Mouse (Mus musculus) liver, adult 2 months (tissue): Measurements from ENCODE around the gene Dyrk1b. TPM values are rescaled to one million over a fixed set of nuclear protein-coding genes. Genes with fewer than 3 reads are reported as not detected.

Experiments
- DNase-seq: peaks from one replicate; pipeline ENCODE4 v3.0.0-alpha.2; 2011; ENCODE audit warnings: low read depth, low spot score; ENCODE audit errors: extremely low read depth
- H3K27ac ChIP-seq: fragments of 200-500 bp; replicated peaks from 2 replicates; pipeline ENCODE4 v1.5.1; 2012; ENCODE audit warnings: low read depth, mild to moderate bottlenecking, control low read depth, inconsistent platforms, low read length; ENCODE audit not compliant: insufficient read depth
- H3K27me3 ChIP-seq: fragments of 200-500 bp; 2 replicates; pipeline ENCODE4 v1.6.1; 2012; ENCODE audit warnings: mild to moderate bottlenecking, moderate library complexity, low read length, inconsistent platforms; ENCODE audit not compliant: control insufficient read depth, insufficient read depth
- H3K36me3 ChIP-seq: fragments of 200-500 bp; 2 replicates; pipeline ENCODE4 v1.6.1; 2012; ENCODE audit warnings: low read length, inconsistent platforms; ENCODE audit not compliant: control insufficient read depth, insufficient read depth
- H3K4me1 ChIP-seq: fragments of 200-500 bp; 2 replicates; pipeline ENCODE4 v1.6.1; 2011; ENCODE audit warnings: low read length; ENCODE audit not compliant: control insufficient read depth, insufficient read depth
- H3K4me3 ChIP-seq: fragments of 200-500 bp; 2 replicates; pipeline ENCODE4 v1.5.1; 2011; ENCODE audit warnings: low read depth, mild to moderate bottlenecking, control low read depth, low read length, moderate library complexity; ENCODE audit not compliant: insufficient read depth
- H3K79me2 ChIP-seq: fragments of 200-500 bp; 2 replicates; pipeline ENCODE4 v1.6.1; 2012; ENCODE audit warnings: inconsistent platforms, mild to moderate bottlenecking, low read length, moderate library complexity; ENCODE audit not compliant: control insufficient read depth, insufficient read depth
- H3K9ac ChIP-seq: fragments of 200-500 bp; 2 replicates; pipeline ENCODE4 v1.6.1; 2012; ENCODE audit warnings: low read depth, mild to moderate bottlenecking, control low read depth, inconsistent platforms, low read length
- CTCF ChIP-seq: fragments of 200-500 bp; IDR thresholded peaks from 2 replicates; pipeline ENCODE4 v1.5.1; 2011; ENCODE audit warnings: low read depth, low read length, control low read depth
- POLR2A ChIP-seq: fragments of 200-500 bp; IDR thresholded peaks from 2 replicates; pipeline ENCODE4 v1.6.1; 2011; ENCODE audit warnings: low read length, control low read depth; ENCODE audit not compliant: insufficient read depth; ENCODE audit errors: extremely low read depth
- WGBS: fragments of 180-500 bp; shearing (Covaris S2); methylation state at CpG from one replicate; pipeline ENCODE4 v1.1.7; 2018; 5-methylcytosine and 5-hydroxymethylcytosine counted together
- polyA plus RNA-seq: library from polyadenylated mRNA; depleted of rRNA; stranded (reverse); fragments of >200 nt; gene quantifications from 2 replicates; pipeline ENCODE4 v1.2.3, GENCODE M21; 2012
- total RNA-seq: library from RNA; depleted of rRNA; stranded (reverse); fragments of >200 nt; gene quantifications from 2 replicates; pipeline ENCODE4 v1.2.3, GENCODE M21; 2014

Gene Dyrk1b
- total and polyA plus RNA-seq, 2 experiments = 7.0 to 14.8 TPM

DNA sequence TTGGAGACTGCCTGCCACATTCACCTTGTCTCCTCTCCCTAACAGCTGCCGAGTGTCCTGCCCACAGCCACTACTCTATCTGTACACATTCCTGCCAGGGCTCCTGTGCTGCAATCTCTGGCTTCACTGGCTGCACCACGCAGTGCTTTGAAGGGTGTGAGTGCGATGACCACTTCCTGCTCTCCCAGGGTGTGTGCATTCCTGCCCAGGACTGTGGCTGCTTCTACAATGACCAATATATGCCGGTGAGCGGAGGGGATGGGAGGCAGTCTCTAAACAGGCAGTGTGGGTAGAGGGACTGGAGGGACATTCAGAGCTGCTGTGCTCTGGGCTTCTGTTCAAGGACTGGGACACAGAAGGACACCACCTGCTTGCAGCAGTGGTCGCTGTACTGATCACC is 20.0 kb upstream of the Dyrk1b start:
- no peak for TF ChIP-seq CTCF
- TF ChIP-seq POLR2A = no peak
- H3K4me3 ChIP-seq = no peak overlapping the region
- H3K36me3 ChIP-seq = no peaks in the 10 kb centered on the region
- DNase-seq = no peak
- H3K27ac ChIP-seq = no peak overlapping the region
- H3K79me2 ChIP-seq = no peaks in the 10 kb centered on the region
- H3K9ac ChIP-seq = no peak overlapping the region
- no peaks in the 10 kb centered on the region for H3K4me1 ChIP-seq
- WGBS = 54% methylated on average over 6 of the region's 6 CpGs
- no peaks in the 10 kb centered on the region for H3K27me3 ChIP-seq

- no peaks in the 10 kb centered on the region for H3K27me3 ChIP-seq
- no peaks in the 10 kb centered on the region for H3K36me3 ChIP-seq
- no peak overlapping the region for H3K4me3 ChIP-seq
- H3K27ac ChIP-seq = no peak overlapping the region
- DNase-seq = no peak
- 85% methylated on average over 3 of the region's 3 CpGs for WGBS
- TF ChIP-seq POLR2A (no peak), CTCF (no peak)
- H3K79me2 ChIP-seq = no peaks in the 10 kb centered on the region
- H3K4me1 ChIP-seq = no peaks in the 10 kb centered on the region
- H3K9ac ChIP-seq = no peak overlapping the region
These were observed 19.4 kb upstream of the Dyrk1b start for GRCm38 (mm10) chr7:28159893-28160292.

DNA sequence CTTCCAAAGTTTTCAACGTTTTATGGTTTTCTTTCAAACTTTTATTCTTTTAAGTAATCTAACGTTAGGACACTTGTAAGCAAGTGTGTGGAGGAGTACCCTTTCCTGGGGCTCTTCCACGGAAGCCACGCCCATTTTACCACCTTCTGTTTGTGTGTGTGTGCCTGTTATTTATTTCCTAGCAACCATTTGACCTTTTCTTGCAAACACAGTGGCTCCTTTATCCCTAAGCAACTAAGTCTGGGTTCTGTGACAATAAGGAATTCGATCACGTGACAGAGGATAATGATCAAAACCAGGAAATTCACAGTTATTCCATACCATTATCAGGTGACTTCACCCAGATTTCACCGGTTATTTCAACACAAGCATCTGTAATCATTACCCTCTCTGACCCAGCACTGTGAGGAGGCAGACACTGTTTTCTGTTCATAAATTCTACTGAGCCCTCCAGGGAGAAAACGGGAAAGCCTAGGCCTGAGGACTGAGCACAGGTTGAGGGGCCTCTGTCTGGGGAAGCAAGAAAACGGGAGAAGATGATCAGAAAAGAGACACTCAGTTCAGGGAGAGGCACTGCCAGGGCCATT is 18.0 kb upstream of the Dyrk1b start:
- Histone ChIP-seq H3K36me3 (no peaks in the 10 kb centered on the region), H3K4me3 (no peak overlapping the region), H3K9ac (no peak overlapping the region), H3K79me2 (no peaks in the 10 kb centered on the region), H3K27ac (no peak overlapping the region), H3K4me1 (no peaks in the 10 kb centered on the region), H3K27me3 (no peaks in the 10 kb centered on the region)
- WGBS = 53% methylated on average over 9 of the region's 9 CpGs
- TF ChIP-seq POLR2A (no peak), CTCF (no peak)
- DNase-seq = no peak

GRCm38 (mm10) chr7:28165406-28165805 is 13.9 kb upstream of the Dyrk1b start:
- Histone ChIP-seq H3K9ac (no peak overlapping the region), H3K4me3 (no peak overlapping the region), H3K27me3 (no peaks in the 10 kb centered on the region), H3K36me3 (no peaks in the 10 kb centered on the region), H3K4me1 (peaks cover under 1% of the 10 kb centered on the region; the same call in 1 of the 2 replicates), H3K27ac (no peak overlapping the region), H3K79me2 (0 out of 2 replicates have a peak, but pooled peaks cover under 1% of the 10 kb centered on the region)
- WGBS = 77% methylated on average over 6 of the region's 6 CpGs
- DNase-seq = no peak
- TF ChIP-seq CTCF = no peak
- TF ChIP-seq POLR2A = no peak

DNA sequence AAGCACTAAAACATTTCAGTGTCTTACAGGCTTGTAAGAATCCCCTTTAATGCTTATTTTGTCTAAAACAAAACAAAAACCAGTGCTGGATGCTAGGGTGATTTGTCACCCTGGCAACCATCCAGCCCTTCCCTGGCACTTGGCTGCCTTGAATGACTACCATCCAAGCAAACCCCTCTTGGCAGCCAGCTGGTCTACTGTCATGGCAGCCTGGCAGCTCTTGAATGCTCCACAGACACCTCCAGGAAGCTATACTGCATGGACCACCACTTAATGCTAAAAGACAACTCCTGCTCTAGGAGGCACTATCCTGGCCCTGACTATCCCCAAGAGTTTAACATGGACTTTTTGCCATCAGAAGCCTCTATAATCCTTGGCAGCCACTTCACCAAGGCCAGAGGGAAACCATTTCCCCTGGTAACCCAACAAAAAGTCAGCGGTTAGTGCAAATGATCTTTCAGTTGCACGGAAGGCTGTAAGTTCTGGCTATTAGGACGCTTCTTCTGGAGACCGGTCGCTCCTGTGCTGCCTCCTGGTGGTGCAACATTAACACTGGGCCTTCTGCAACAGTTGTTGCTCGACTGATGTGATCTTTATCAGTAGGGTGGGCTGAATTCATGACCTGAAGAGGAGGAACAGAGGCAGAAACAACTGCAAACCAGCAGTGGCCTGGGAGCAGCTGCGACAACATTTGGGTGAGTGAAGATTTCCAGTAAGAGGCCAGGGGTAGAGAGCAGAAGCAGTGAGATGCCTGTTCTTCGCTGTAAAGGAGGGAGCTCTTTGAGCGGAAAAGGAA is 10.8 kb upstream of the Dyrk1b start:
- DNase-seq = peak; percentile 65
- Histone ChIP-seq H3K9ac (peak overlapping the region; percentile 68), H3K79me2 (peaks cover 20% of the 10 kb centered on the region), H3K36me3 (no peaks in the 10 kb centered on the region), H3K4me3 (peak overlapping the region; percentile 83), H3K4me1 (peaks cover 17% of the 10 kb centered on the region), H3K27me3 (no peaks in the 10 kb centered on the region), H3K27ac (peak overlapping the region; percentile 51)
- 5% methylated on average over 9 of the region's 9 CpGs for WGBS
- TF ChIP-seq POLR2A = no peak
- TF ChIP-seq CTCF = peak; percentile 86
